Comparison of ENCODE assay signal across 12 mouse cellular contexts in the genomic region with DNA sequence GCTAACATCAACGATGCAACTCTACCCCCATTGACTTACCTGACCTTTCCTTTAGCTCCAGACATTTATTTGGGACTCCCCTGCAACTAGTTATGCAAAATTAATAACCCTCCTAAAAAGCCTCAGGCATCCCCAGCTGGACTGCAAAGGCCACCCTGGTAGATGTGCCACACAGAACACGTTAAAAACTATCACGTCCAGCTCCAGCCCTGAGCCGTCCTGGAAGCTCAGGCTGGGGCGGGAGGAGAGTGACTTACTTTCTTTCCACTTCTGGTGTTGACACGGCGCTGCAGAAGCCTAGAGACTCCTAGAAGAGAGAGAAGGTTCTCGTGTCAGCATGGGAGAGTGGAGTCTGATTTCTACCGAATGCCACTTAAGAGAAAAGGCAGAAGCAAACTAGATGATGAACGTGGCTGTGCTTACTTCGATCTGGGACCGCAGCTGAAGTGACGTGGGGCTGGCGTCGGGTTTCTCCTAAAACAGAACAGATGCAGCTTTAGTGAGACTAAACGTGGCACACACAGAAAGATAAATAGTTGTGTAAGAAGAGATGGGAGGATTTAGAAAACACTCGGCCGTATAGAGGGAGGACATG.
DNase-seq lines count a peak whose midpoint lies in the region; ATAC-seq and TF ChIP-seq lines count a peak whose summit lies in the region.
"Had no signal": no experiment of that assay in that cellular context is flagged by ENCODE, and none has a peak within 500 bp of the region (broad histone marks: within the 10 kb centered on the region; RNA-seq: fewer than 3 reads in every experiment).

No protein-coding gene starts in this region.

- peaks cover 9% of the 10 kb centered on the region for H3K4me1 ChIP-seq in heart, postnatal 0 days (ENCODE audit: control insufficient read depth, insufficient read depth)
- peaks cover 50% of the 10 kb centered on the region for H3K4me1 ChIP-seq in embryonic facial prominence, embryonic 13.5 days
- peaks cover 41% of the 10 kb centered on the region for H3K4me1 ChIP-seq in limb, embryonic 15.5 days

- no peaks in the 10 kb centered on the region for H3K9me3 ChIP-seq in heart, postnatal 0 days (replicated peaks; ENCODE audit: control insufficient read depth, low read length)
- no peaks in the 10 kb centered on the region for H3K9me3 ChIP-seq in embryonic facial prominence, embryonic 13.5 days
- H3K9me3 ChIP-seq in limb, embryonic 15.5 days = no peaks in the 10 kb centered on the region
- H3K9me3 ChIP-seq: neural tube, embryonic 15.5 days had no signal

- no peak for TF ChIP-seq EP300 in heart, postnatal 0 days (IDR thresholded peaks at IDR 0.05; ENCODE audit: low read depth)

- no peak for DNase-seq in heart, postnatal 0 days (ENCODE audit: low spot score)
- no peak for DNase-seq in heart, postnatal 25 days (ENCODE audit: low spot score)
- peak; percentile 33 for DNase-seq in embryo, embryonic 9.5 days (ENCODE audit: extremely low spot score)
- no peak for DNase-seq in right cerebral cortex, postnatal 10 days (ENCODE audit: low spot score in 2 of 2)
- DNase-seq in ovary, postnatal 36 days (ENCODE audit: low spot score) = no peak
- DNase-seq: cerebellum, adult 2 months; liver, postnatal 0 days; thymus, postnatal 36 days had no signal

- no peak for TF ChIP-seq CTCF in heart, postnatal 0 days (IDR thresholded peaks at IDR 0.05; ENCODE audit: low read depth)

- H3K9ac ChIP-seq in heart, postnatal 0 days (replicated peaks; ENCODE audit: low read depth, low read length) = no peak overlapping the region
- H3K9ac ChIP-seq in embryonic facial prominence, embryonic 13.5 days = no peak overlapping the region
- H3K9ac ChIP-seq in limb, embryonic 15.5 days = no peak overlapping the region
- H3K9ac ChIP-seq: liver, postnatal 0 days; neural tube, embryonic 15.5 days had no signal

- H3K27me3 ChIP-seq in heart, postnatal 0 days (ENCODE audit: control insufficient read depth, insufficient read depth, low read length) = no peaks in the 10 kb centered on the region
- no peaks in the 10 kb centered on the region for H3K27me3 ChIP-seq in embryonic facial prominence, embryonic 13.5 days
- H3K27me3 ChIP-seq in limb, embryonic 15.5 days = no peaks in the 10 kb centered on the region
- H3K27me3 ChIP-seq: CH12.LX; neural tube, embryonic 15.5 days had no signal

- no peak overlapping the region; the same call in 1 of the 2 replicates for H3K4me2 ChIP-seq in heart, postnatal 0 days (ENCODE audit: low read depth, low read length)
- peak overlapping the region; percentile 45 for H3K4me2 ChIP-seq in embryonic facial prominence, embryonic 13.5 days
- 0 out of 2 replicates have a peak overlapping the region, but pooled peaks have one; percentile 20 for H3K4me2 ChIP-seq in limb, embryonic 15.5 days
- H3K4me2 ChIP-seq: neural tube, embryonic 15.5 days had no signal

- H3K27ac ChIP-seq in heart, postnatal 0 days (ENCODE audit: low read depth) = peak overlapping the region; percentile 61
- peak overlapping the region; percentile 83 for H3K27ac ChIP-seq in embryonic facial prominence, embryonic 13.5 days
- peak overlapping the region; percentile 67 for H3K27ac ChIP-seq in limb, embryonic 15.5 days
- H3K27ac ChIP-seq: neural tube, embryonic 15.5 days had no signal

- ATAC-seq in heart, postnatal 0 days (ENCODE audit: insufficient read depth, low read depth) = no peak
- ATAC-seq in embryonic facial prominence, embryonic 13.5 days (ENCODE audit: insufficient number of reproducible peaks, insufficient read depth, low FRiP score, low TSS enrichment, low read depth) = peak; percentile 40
- ATAC-seq in limb, embryonic 15.5 days (ENCODE audit: insufficient number of reproducible peaks, low FRiP score, low TSS enrichment, low read depth) = no peak
- ATAC-seq: liver, postnatal 0 days had no signal

- no peaks in the 10 kb centered on the region for H3K36me3 ChIP-seq in heart, postnatal 0 days (replicated peaks; ENCODE audit: control insufficient read depth, insufficient read depth, low read length)
- peaks cover 10% of the 10 kb centered on the region; the same call in 1 of the 2 replicates for H3K36me3 ChIP-seq in embryonic facial prominence, embryonic 13.5 days
- no peaks in the 10 kb centered on the region for H3K36me3 ChIP-seq in limb, embryonic 15.5 days
- H3K36me3 ChIP-seq: neural tube, embryonic 15.5 days had no signal

- intact Hi-C loops in heart, postnatal 25 days (cut with DNase I) = no loop called here

- 28% methylated on average over 18 of the region's 18 CpGs for WGBS in heart, postnatal 0 days
- 17% methylated on average over 18 of the region's 18 CpGs for WGBS in embryonic facial prominence, embryonic 13.5 days
- WGBS in limb, embryonic 15.5 days = 18% methylated on average over 18 of the region's 18 CpGs

- H3K4me3 ChIP-seq in heart, postnatal 0 days (ENCODE audit: low read depth, low read length) = no peak overlapping the region
- H3K4me3 ChIP-seq in embryonic facial prominence, embryonic 13.5 days = peak overlapping the region; percentile 18; the same call in 1 of the 2 replicates
- H3K4me3 ChIP-seq in limb, embryonic 15.5 days = peak overlapping the region; percentile 20
- H3K4me3 ChIP-seq: neural tube, embryonic 15.5 days had no signal
